Mouse (Mus musculus): ENCODE data around the gene Tmcc2. TPM values are rescaled to one million over a fixed set of nuclear protein-coding genes. Genes with fewer than 3 reads are reported as not detected.
A peak's percentile ranks its signal among the peaks of the same experiment; 100 is the strongest.

Tmcc2 gene
- polyA plus RNA-seq, 1 experiment from 2014 or later, result 4.5 TPM

GRCm38 (mm10) chr1:132377811-132378210 is 13.3 kb downstream of the Tmcc2 start:
- Histone ChIP-seq H3K27me3 (ENCODE audit: insufficient read depth, low read length) (no peaks in the 10 kb centered on the region), H3K4me1 (replicated peaks; ENCODE audit: insufficient read depth, low read length) (peaks cover 24% of the 10 kb centered on the region), H3K4me3 (replicated peaks; ENCODE audit: low read depth, low read length) (no peak overlapping the region), H3K27ac (no peak overlapping the region), H3K36me3 (ENCODE audit: insufficient read depth, low read length) (peaks cover 2% of the 10 kb centered on the region; the same call in 1 of the 2 replicates), H3K9me3 (replicated peaks; ENCODE audit: low read length) (no peaks in the 10 kb centered on the region), H3K4me2 (ENCODE audit: low read length) (no peak overlapping the region), H3K9ac (ENCODE audit: low read depth, low read length) (no peak overlapping the region)
- WGBS, result 79% methylated on average over 3 of the region's 3 CpGs
- DNase-seq (ENCODE audit: low spot score) (no peak), ATAC-seq (replicated peaks; ENCODE audit: low FRiP score, low read depth) (no peak)
- no peak for TF ChIP-seq CTCF (IDR thresholded peaks at IDR 0.05; ENCODE audit: low read depth)

DNA sequence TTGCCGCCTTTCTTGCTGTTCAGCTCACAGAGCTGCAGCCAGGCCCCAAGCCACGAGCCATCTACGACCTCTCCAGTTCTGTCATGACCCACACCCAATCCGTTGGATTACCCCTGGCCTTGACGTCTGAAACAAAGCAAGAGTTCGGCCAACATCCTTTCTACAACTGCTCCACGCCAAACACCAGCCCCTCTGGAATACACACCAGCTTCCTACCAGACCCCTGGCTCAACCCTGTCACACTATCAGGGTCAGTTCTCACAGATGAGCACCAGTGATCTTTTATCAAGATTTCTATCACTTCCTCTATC is 14.1 kb downstream of the Tmcc2 start:
- H3K27ac ChIP-seq, result 0 out of 2 replicates have a peak overlapping the region, but pooled peaks have one; percentile 31
- H3K4me2 ChIP-seq (ENCODE audit: low read length), result no peak overlapping the region
- H3K4me3 ChIP-seq (replicated peaks; ENCODE audit: low read depth, low read length), result no peak overlapping the region
- H3K36me3 ChIP-seq (ENCODE audit: insufficient read depth, low read length), result peaks cover 2% of the 10 kb centered on the region; the same call in 1 of the 2 replicates
- H3K9ac ChIP-seq (ENCODE audit: low read depth, low read length), result no peak overlapping the region
- WGBS, result 36% methylated on average over 7 of the region's 7 CpGs
- DNase-seq (ENCODE audit: low spot score), result no peak
- peaks cover 29% of the 10 kb centered on the region for H3K4me1 ChIP-seq (replicated peaks; ENCODE audit: insufficient read depth, low read length)
- H3K9me3 ChIP-seq (replicated peaks; ENCODE audit: low read length), result no peaks in the 10 kb centered on the region
- no peak for ATAC-seq (replicated peaks; ENCODE audit: low FRiP score, low read depth)
- TF ChIP-seq CTCF (IDR thresholded peaks at IDR 0.05; ENCODE audit: low read depth), result no peak
- no peaks in the 10 kb centered on the region for H3K27me3 ChIP-seq (ENCODE audit: insufficient read depth, low read length)

GRCm38 (mm10) chr1:132376211-132377054 is 14.6 kb downstream of the Tmcc2 start:
- DNase-seq (ENCODE audit: low spot score) (no peak), ATAC-seq (replicated peaks; ENCODE audit: low FRiP score, low read depth) (no peak)
- peak overlapping the region; percentile 31; the same call in 1 of the 2 replicates for H3K27ac ChIP-seq
- WGBS, result 53% methylated on average over 8 of the region's 8 CpGs
- no peaks in the 10 kb centered on the region for H3K9me3 ChIP-seq (replicated peaks; ENCODE audit: low read length)
- peaks cover 2% of the 10 kb centered on the region; the same call in 1 of the 2 replicates for H3K36me3 ChIP-seq (ENCODE audit: insufficient read depth, low read length)
- no peak overlapping the region for H3K4me3 ChIP-seq (replicated peaks; ENCODE audit: low read depth, low read length)
- H3K4me2 ChIP-seq (ENCODE audit: low read length), result no peak overlapping the region
- H3K9ac ChIP-seq (ENCODE audit: low read depth, low read length), result no peak overlapping the region
- H3K4me1 ChIP-seq (replicated peaks; ENCODE audit: insufficient read depth, low read length), result peaks cover 29% of the 10 kb centered on the region
- no peaks in the 10 kb centered on the region for H3K27me3 ChIP-seq (ENCODE audit: insufficient read depth, low read length)
- TF ChIP-seq CTCF (IDR thresholded peaks at IDR 0.05; ENCODE audit: low read depth), result no peak

DNA sequence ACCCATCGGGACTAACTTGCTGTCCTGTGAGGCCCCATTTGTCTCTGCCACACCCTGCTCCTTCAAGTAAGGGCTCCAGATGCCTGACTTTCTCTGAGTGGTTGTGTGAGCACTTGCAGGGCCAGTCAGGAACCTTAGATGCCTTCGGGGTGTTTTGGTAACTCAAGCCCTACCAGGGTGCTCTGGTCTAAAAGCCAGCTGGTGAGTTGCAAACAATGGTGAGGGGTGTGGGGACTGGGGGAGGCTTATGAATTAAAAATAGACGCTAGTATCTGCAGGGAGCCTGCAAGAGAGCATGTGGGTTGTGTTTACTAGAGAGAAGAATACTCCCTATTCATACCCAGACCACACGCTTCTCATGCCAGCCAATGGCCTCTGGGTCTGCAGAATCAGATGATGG is 15.8 kb downstream of the Tmcc2 start:
- ATAC-seq (replicated peaks; ENCODE audit: low FRiP score, low read depth) (no peak), DNase-seq (ENCODE audit: low spot score) (no peak)
- WGBS, result 35% methylated on average over 4 of the region's 4 CpGs
- Histone ChIP-seq H3K4me2 (ENCODE audit: low read length) (no peak overlapping the region), H3K27ac (no peak overlapping the region), H3K36me3 (ENCODE audit: insufficient read depth, low read length) (no peaks in the 10 kb centered on the region), H3K9me3 (replicated peaks; ENCODE audit: low read length) (no peaks in the 10 kb centered on the region), H3K4me1 (replicated peaks; ENCODE audit: insufficient read depth, low read length) (peaks cover 29% of the 10 kb centered on the region), H3K27me3 (ENCODE audit: insufficient read depth, low read length) (no peaks in the 10 kb centered on the region), H3K9ac (ENCODE audit: low read depth, low read length) (no peak overlapping the region), H3K4me3 (replicated peaks; ENCODE audit: low read depth, low read length) (no peak overlapping the region)
- no peak for TF ChIP-seq CTCF (IDR thresholded peaks at IDR 0.05; ENCODE audit: low read depth)

DNA sequence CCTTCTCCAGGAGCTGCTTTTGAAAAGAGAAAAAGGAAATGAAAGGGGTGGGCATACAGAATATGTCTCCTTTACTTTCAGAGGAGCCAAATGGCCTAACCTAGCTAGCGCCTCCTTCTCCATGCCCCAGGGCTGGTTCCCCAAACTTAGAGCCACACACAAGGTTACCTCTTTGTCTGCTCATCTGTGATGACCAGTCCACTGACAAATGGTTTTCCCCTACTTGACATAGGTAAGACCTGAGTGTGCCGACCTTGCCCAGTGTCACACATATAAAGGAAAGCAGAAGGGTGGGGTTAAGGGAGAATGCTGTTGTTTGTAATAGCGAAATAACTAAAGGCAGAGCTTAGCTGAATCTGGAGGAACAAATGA is 16.2 kb downstream of the Tmcc2 start:
- DNase-seq (ENCODE audit: low spot score) (no peak), ATAC-seq (replicated peaks; ENCODE audit: low FRiP score, low read depth) (no peak)
- 74% methylated on average over 3 of the region's 3 CpGs for WGBS
- H3K9ac ChIP-seq (ENCODE audit: low read depth, low read length), result no peak overlapping the region
- no peak overlapping the region for H3K27ac ChIP-seq
- TF ChIP-seq CTCF (IDR thresholded peaks at IDR 0.05; ENCODE audit: low read depth), result no peak
- no peak overlapping the region for H3K4me2 ChIP-seq (ENCODE audit: low read length)
- no peak overlapping the region for H3K4me3 ChIP-seq (replicated peaks; ENCODE audit: low read depth, low read length)
- H3K9me3 ChIP-seq (replicated peaks; ENCODE audit: low read length), result no peaks in the 10 kb centered on the region
- no peaks in the 10 kb centered on the region for H3K36me3 ChIP-seq (ENCODE audit: insufficient read depth, low read length)
- peaks cover 29% of the 10 kb centered on the region for H3K4me1 ChIP-seq (replicated peaks; ENCODE audit: insufficient read depth, low read length)
- no peaks in the 10 kb centered on the region for H3K27me3 ChIP-seq (ENCODE audit: insufficient read depth, low read length)

- no peak overlapping the region for H3K27ac ChIP-seq
- no peaks in the 10 kb centered on the region for H3K27me3 ChIP-seq (ENCODE audit: insufficient read depth, low read length)
- H3K4me2 ChIP-seq (ENCODE audit: low read length), result no peak overlapping the region
- H3K9me3 ChIP-seq (replicated peaks; ENCODE audit: low read length), result no peaks in the 10 kb centered on the region
- H3K9ac ChIP-seq (ENCODE audit: low read depth, low read length), result no peak overlapping the region
- no peak overlapping the region for H3K4me3 ChIP-seq (replicated peaks; ENCODE audit: low read depth, low read length)
- ATAC-seq (replicated peaks; ENCODE audit: low FRiP score, low read depth) (no peak), DNase-seq (ENCODE audit: low spot score) (no peak)
- H3K36me3 ChIP-seq (ENCODE audit: insufficient read depth, low read length), result no peaks in the 10 kb centered on the region
- no peak for TF ChIP-seq CTCF (IDR thresholded peaks at IDR 0.05; ENCODE audit: low read depth)
- WGBS, result 37% methylated on average over 5 of the region's 5 CpGs
- H3K4me1 ChIP-seq (replicated peaks; ENCODE audit: insufficient read depth, low read length), result peaks cover 29% of the 10 kb centered on the region
Observed at GRCm38 (mm10) chr1:132374140-132374872, 16.8 kb downstream of the Tmcc2 start.

All from kidney, postnatal 0 days (tissue).